Mouse (Mus musculus): ENCODE results near the gene Ccdc83. TPM values are rescaled to one million over a fixed set of nuclear protein-coding genes. Genes with fewer than 3 reads are reported as not detected.

Gene Ccdc83
- not detected in 2 replicates for polyA plus RNA-seq (2016; fragmentation: Nextera tagmentation; extraction: Ambion mirVana)

- Histone ChIP-seq H3K4me3 (peak within 1 kb of the TSS; percentile 40), H3K27ac (peak within 1 kb of the TSS; percentile 74), H3K4me1 (peaks cover 19% of the 10 kb centered on the region), H3K27me3 (ENCODE audit: poor library complexity, severe bottlenecking) (no peaks in the 10 kb centered on the region), H3K36me3 (replicated peaks) (no peaks in the 10 kb centered on the region), H3K9me3 (no peaks in the 10 kb centered on the region)
- DNase-seq (ENCODE audit: extremely low spot score, low spot score) = peak; percentile 88
- 4% methylated on average over 28 of the region's 28 CpGs for WGBS
These were observed at the start of gene Ccdc83 for GRCm38 (mm10) chr7:90265289-90265970. TSS of gene Ccdc83 (minus strand) at chr7:90265777.

DNA sequence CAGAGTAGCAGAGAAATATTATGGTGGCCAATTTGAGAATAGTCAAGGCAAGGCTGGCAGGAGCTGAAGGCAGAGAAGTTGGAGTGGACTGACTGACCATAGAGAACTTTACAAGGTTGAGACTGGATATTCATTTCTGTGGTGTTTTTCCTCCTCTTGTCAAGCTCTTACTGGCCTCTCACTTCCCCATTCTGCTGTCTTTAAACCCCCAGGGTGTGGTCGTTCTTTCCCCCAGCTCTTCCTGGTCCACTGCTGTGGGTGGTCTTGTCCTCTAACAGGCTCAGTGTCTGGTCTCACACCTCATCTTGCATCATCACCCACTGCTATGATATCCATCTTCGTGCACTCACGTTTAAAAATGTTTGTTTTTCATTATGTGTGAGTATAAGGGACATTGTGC is 47.8 kb upstream of the Ccdc83 start:
- no peaks in the 10 kb centered on the region for H3K27me3 ChIP-seq (ENCODE audit: poor library complexity, severe bottlenecking)
- no peak overlapping the region for H3K27ac ChIP-seq
- H3K36me3 ChIP-seq (replicated peaks) = no peaks in the 10 kb centered on the region
- no peaks in the 10 kb centered on the region for H3K9me3 ChIP-seq
- H3K4me3 ChIP-seq = no peak overlapping the region
- no peak for DNase-seq (ENCODE audit: extremely low spot score, low spot score)
- 79% methylated on average over 3 of the region's 3 CpGs for WGBS
- no peaks in the 10 kb centered on the region for H3K4me1 ChIP-seq

DNA sequence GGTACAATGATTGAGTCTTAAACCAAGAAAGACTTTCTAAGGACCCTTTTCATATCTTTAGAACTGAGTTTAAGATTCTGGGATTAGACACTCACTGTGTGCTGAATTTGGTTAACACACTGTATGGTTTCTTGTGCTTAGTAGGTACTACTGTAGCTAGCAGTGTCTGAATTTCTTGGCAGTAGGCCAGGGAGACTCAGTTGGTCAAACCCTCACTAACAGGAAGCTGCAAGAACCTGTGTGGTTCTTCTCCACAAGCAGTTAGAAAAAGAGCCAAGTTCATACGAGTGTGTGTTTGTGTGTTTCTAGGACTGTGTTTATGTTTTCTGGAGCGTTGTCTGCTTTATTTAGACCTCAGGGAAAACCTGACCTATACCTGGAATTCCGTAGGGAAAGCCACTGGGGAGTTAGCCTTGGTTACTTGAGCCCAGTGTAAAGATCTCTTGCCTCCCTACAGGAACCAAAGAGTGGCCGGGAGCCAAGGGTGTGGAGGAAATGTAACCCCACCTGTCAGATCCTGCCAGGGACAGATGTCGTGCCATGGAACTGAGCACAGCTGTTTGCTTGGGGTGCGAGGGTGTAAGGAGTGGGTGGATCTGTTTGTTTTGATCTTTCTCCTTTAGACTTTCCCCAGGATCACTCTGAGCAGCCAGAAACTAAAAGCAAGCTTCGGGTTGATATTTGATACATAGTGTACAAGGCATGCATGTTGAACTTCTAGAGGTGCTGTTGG is 46.7 kb upstream of the Ccdc83 start:
- Histone ChIP-seq H3K4me3 (no peak overlapping the region), H3K27ac (no peak overlapping the region), H3K9me3 (no peaks in the 10 kb centered on the region), H3K27me3 (ENCODE audit: poor library complexity, severe bottlenecking) (peaks cover 4% of the 10 kb centered on the region; the same call in 1 of the 2 replicates), H3K4me1 (peaks cover 1% of the 10 kb centered on the region; the same call in 1 of the 2 replicates), H3K36me3 (replicated peaks) (no peaks in the 10 kb centered on the region)
- DNase-seq (ENCODE audit: extremely low spot score, low spot score) = no peak
- WGBS = 89% methylated on average over 7 of the region's 7 CpGs

DNA sequence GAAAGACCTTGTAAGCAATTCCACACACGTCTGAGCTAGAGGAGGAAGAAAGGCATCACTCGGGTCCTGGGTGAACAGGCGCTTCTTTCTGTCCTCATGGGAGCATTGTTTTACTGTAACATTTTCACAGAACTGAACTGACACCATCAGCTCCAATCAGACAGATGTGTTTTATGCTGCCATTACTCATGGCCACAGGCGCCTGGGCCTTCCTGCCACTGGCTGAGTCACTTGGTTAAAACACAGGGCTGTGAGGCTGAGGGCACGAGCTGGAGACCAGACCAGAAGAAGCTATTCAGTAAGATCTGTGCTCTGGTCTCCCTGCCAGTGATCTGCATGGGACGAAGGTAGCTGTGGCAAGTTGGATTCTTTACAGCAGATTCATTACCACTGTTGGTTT is 42.4 kb upstream of the Ccdc83 start:
- peaks cover 27% of the 10 kb centered on the region for H3K4me1 ChIP-seq
- H3K27me3 ChIP-seq (ENCODE audit: poor library complexity, severe bottlenecking) = peaks cover 27% of the 10 kb centered on the region
- H3K4me3 ChIP-seq = no peak overlapping the region
- no peaks in the 10 kb centered on the region for H3K36me3 ChIP-seq (replicated peaks)
- 84% methylated on average over 6 of the region's 6 CpGs for WGBS
- no peak for DNase-seq (ENCODE audit: extremely low spot score, low spot score)
- no peak overlapping the region for H3K27ac ChIP-seq
- H3K9me3 ChIP-seq = no peaks in the 10 kb centered on the region

DNA sequence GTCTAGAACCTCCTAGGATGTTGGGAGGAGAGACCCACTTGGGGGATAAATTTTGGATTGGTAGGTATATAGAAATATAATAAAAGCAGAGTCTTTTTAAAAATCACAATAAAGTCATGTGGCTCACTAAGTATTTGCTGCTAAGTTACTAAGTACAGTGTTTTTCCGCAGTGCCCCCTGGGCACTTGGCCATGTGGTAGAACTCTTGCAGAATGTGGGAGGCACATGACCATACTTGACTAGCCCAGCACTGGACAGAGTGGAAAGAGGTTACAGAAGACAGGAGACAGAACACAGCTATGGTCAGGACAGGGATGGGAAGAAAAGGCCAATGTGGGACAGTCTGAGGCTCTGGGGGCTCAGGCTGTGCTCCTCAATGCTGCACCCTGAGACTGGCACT is 41.4 kb upstream of the Ccdc83 start:
- Histone ChIP-seq H3K9me3 (no peaks in the 10 kb centered on the region), H3K27me3 (ENCODE audit: poor library complexity, severe bottlenecking) (peaks cover 37% of the 10 kb centered on the region), H3K36me3 (replicated peaks) (no peaks in the 10 kb centered on the region), H3K4me3 (no peak overlapping the region), H3K4me1 (peaks cover 37% of the 10 kb centered on the region), H3K27ac (no peak overlapping the region)
- WGBS = 93% methylated on average over 1 of the region's 1 CpGs
- DNase-seq (ENCODE audit: extremely low spot score, low spot score) = no peak

- peaks cover 38% of the 10 kb centered on the region for H3K4me1 ChIP-seq
- no peaks in the 10 kb centered on the region for H3K9me3 ChIP-seq
- H3K27me3 ChIP-seq (ENCODE audit: poor library complexity, severe bottlenecking) = peaks cover 46% of the 10 kb centered on the region
- H3K4me3 ChIP-seq = no peak overlapping the region
- peak; percentile 40 for DNase-seq (ENCODE audit: extremely low spot score, low spot score)
- 9% methylated on average over 3 of the region's 3 CpGs for WGBS
- H3K36me3 ChIP-seq (replicated peaks) = no peaks in the 10 kb centered on the region
- H3K27ac ChIP-seq = no peak overlapping the region
These were observed 40.5 kb upstream of the Ccdc83 start for GRCm38 (mm10) chr7:90306079-90306478.

DNA sequence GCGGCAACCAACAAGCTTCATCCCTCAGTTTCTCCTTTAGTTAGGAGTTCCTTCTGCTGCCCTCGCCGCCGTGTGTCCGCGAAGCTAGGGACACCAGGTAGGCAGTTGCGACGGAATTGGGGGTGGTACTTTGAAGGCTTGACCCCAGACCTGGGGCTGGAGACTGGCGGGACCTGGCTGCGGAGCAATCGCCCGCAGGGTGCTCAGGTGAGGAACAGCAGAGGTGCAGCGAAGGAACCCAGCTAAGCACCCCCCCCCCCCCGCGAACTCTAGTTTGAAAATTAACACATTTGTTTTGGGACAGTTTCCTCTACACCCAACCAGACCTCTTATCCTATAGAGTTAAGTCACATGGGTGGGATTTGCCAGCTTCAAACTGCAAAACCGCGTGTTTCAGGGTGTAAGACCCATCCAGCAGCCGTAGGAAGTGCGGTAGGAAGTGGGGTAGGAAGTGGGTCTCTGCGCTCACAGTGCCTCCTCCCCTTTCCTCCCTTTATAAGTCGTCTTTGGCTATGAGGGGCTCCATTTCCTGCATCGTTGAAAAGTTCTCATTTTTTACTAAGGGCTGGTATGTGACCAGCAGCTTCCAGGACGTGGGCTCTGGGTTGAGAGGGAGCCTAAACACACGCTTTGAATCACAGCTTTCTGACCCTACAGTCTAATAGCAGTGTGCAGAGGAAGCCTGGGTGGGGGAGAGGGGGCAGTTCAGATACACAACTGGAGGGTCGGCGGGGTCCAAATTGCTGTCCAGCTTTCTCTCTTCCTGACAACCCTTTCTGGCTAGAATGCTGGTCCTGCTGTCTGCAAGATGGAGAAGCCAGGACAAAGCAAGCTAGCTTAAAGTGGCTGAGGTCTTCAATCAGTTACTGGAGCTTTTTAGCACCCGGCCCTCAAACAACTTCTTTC is 37.3 kb upstream of the Ccdc83 start:
- Histone ChIP-seq H3K27ac (no peak overlapping the region; the same call in 1 of the 2 replicates), H3K4me3 (peak overlapping the region; percentile 71), H3K4me1 (peaks cover 38% of the 10 kb centered on the region), H3K9me3 (no peaks in the 10 kb centered on the region), H3K36me3 (replicated peaks) (no peaks in the 10 kb centered on the region), H3K27me3 (ENCODE audit: poor library complexity, severe bottlenecking) (peaks cover 59% of the 10 kb centered on the region)
- 4% methylated on average over 27 of the region's 27 CpGs for WGBS
- DNase-seq (ENCODE audit: extremely low spot score, low spot score) = no peak

- no peaks in the 10 kb centered on the region for H3K9me3 ChIP-seq
- peak within 1 kb of the TSS; percentile 71 for H3K4me3 ChIP-seq
- peaks cover 58% of the 10 kb centered on the region for H3K27me3 ChIP-seq (ENCODE audit: poor library complexity, severe bottlenecking)
- 2% methylated on average over 42 of the region's 43 CpGs for WGBS
- peak; percentile 52 for DNase-seq (ENCODE audit: extremely low spot score, low spot score)
- H3K4me1 ChIP-seq = peaks cover 35% of the 10 kb centered on the region
- H3K27ac ChIP-seq = peak within 1 kb of the TSS; percentile 74
- H3K36me3 ChIP-seq (replicated peaks) = no peaks in the 10 kb centered on the region
These were observed 36.5 kb upstream of the Ccdc83 start, which contains the start of gene Sytl2 for GRCm38 (mm10) chr7:90301942-90302646. TSS of gene Sytl2 (plus strand) at chr7:90302252.

GRCm38 (mm10) chr7:90291885-90292284 is 26.3 kb upstream of the Ccdc83 start:
- H3K9me3 ChIP-seq = no peaks in the 10 kb centered on the region
- H3K27me3 ChIP-seq (ENCODE audit: poor library complexity, severe bottlenecking) = no peaks in the 10 kb centered on the region
- H3K4me3 ChIP-seq = no peak overlapping the region
- H3K36me3 ChIP-seq (replicated peaks) = no peaks in the 10 kb centered on the region
- H3K4me1 ChIP-seq = no peaks in the 10 kb centered on the region
- 91% methylated on average over 6 of the region's 6 CpGs for WGBS
- no peak for DNase-seq (ENCODE audit: extremely low spot score, low spot score)
- no peak overlapping the region for H3K27ac ChIP-seq

GRCm38 (mm10) chr7:90284793-90285192 is 19.2 kb upstream of the Ccdc83 start:
- Histone ChIP-seq H3K27me3 (ENCODE audit: poor library complexity, severe bottlenecking) (no peaks in the 10 kb centered on the region), H3K4me3 (no peak overlapping the region), H3K9me3 (no peaks in the 10 kb centered on the region), H3K36me3 (replicated peaks) (no peaks in the 10 kb centered on the region), H3K27ac (no peak overlapping the region), H3K4me1 (no peaks in the 10 kb centered on the region)
- no peak for DNase-seq (ENCODE audit: extremely low spot score, low spot score)
- WGBS = 88% methylated on average over 7 of the region's 7 CpGs

GRCm38 (mm10) chr7:90282786-90283185 is 17.2 kb upstream of the Ccdc83 start:
- H3K9me3 ChIP-seq = no peaks in the 10 kb centered on the region
- no peak overlapping the region for H3K4me3 ChIP-seq
- WGBS = 95% methylated on average over 1 of the region's 1 CpGs
- no peak for DNase-seq (ENCODE audit: extremely low spot score, low spot score)
- no peaks in the 10 kb centered on the region for H3K27me3 ChIP-seq (ENCODE audit: poor library complexity, severe bottlenecking)
- no peaks in the 10 kb centered on the region for H3K4me1 ChIP-seq
- H3K36me3 ChIP-seq (replicated peaks) = no peaks in the 10 kb centered on the region
- H3K27ac ChIP-seq = no peak overlapping the region

Measured in forebrain, embryonic 10.5 days (tissue).